Mouse (Mus musculus) myocyte (in vitro differentiated cells): ENCODE measurements around the gene Recql.

Experiments
- CEBPB ChIP-seq: IDR thresholded peaks from 2 replicates; pipeline ENCODE4 v1.6.1; 2011; ENCODE audit warnings: mild to moderate bottlenecking, moderate library complexity; ENCODE audit not compliant: poor library complexity, insufficient read depth, severe bottlenecking
- POLR2A ChIP-seq: IDR thresholded peaks from one replicate; pipeline ENCODE4 v1.6.1; 2011; ENCODE audit warnings: low read depth, mild to moderate bottlenecking, control low read depth, moderate library complexity; ENCODE audit not compliant: insufficient read length
- POLR2AphosphoS2 ChIP-seq: IDR thresholded peaks from one replicate; pipeline ENCODE4 v1.6.1; 2011; ENCODE audit warnings: low read depth, control low read depth; ENCODE audit not compliant: insufficient read length
- TCF12 ChIP-seq: IDR thresholded peaks from one replicate; pipeline ENCODE4 v1.6.1; 2011; ENCODE audit warnings: mild to moderate bottlenecking, control low read depth; ENCODE audit not compliant: poor library complexity, insufficient read depth, severe bottlenecking
- TCF3 ChIP-seq: IDR thresholded peaks from one replicate; pipeline ENCODE4 v1.6.1; 2011; ENCODE audit warnings: low read depth, control low read depth; ENCODE audit not compliant: insufficient read length

GRCm38 (mm10) chr6:142378576-142379330, 8.1 kb downstream of the Recql start:
- TF ChIP-seq POLR2A (no peak), CEBPB (no peak), POLR2AphosphoS2 (no peak), TCF12 (no peak), TCF3 (no peak)
